Mouse (Mus musculus) neural tube, embryonic 12.5 days (tissue): Measurements from ENCODE around the gene Shisa5. TPM values are rescaled to one million over a fixed set of nuclear protein-coding genes. Genes with fewer than 3 reads are reported as not detected.

Experiments
- ATAC-seq: fragments of 200-750 bp; cut with Nextera tagmentation; 2 replicates; pipeline ENCODE4 v1.8.0; 2017; ENCODE audit warnings: low read depth, mild to moderate bottlenecking, moderate TSS enrichment, moderate library complexity; ENCODE audit not compliant: low FRiP score
- H3K27ac ChIP-seq: fragments of 300-500 bp; sonication (generic); 2 replicates; pipeline ENCODE4 v1.5.1; 2016
- H3K27me3 ChIP-seq: fragments of 300-500 bp; sonication (generic); replicated peaks from 2 replicates; pipeline ENCODE4 v1.6.1; 2016; ENCODE audit warnings: mild to moderate bottlenecking
- H3K36me3 ChIP-seq: fragments of 300-500 bp; sonication (generic); 2 replicates; pipeline ENCODE4 v1.6.1; 2016; ENCODE audit warnings: mild to moderate bottlenecking
- H3K4me1 ChIP-seq: fragments of 300-500 bp; sonication (generic); 2 replicates; pipeline ENCODE4 v1.6.1; 2016
- H3K4me2 ChIP-seq: fragments of 300-500 bp; sonication (generic); replicated peaks from 2 replicates; pipeline ENCODE4 v1.6.1; 2016; ENCODE audit warnings: mild to moderate bottlenecking
- H3K4me3 ChIP-seq: fragments of 300-500 bp; sonication (generic); 2 replicates; pipeline ENCODE4 v1.5.1; 2016
- H3K9ac ChIP-seq: fragments of 300-500 bp; sonication (generic); 2 replicates; pipeline ENCODE4 v1.6.1; 2016; ENCODE audit warnings: mild to moderate bottlenecking
- H3K9me3 ChIP-seq: fragments of 300-500 bp; sonication (generic); 2 replicates; pipeline ENCODE4 v1.6.1; 2016; ENCODE audit warnings: mild to moderate bottlenecking
- WGBS: fragments of 180-500 bp; shearing (Covaris S2); methylation state at CpG from one replicate; pipeline ENCODE4 v1.1.7; 2016; 5-methylcytosine and 5-hydroxymethylcytosine counted together
- polyA plus RNA-seq: library from polyadenylated mRNA; unstranded; fragments of >200 nt; fragmentation: Nextera tagmentation; extraction: Ambion mirVana; gene quantifications from 2 replicates; pipeline ENCODE4 v1.2.1, GENCODE M21; 2016

Shisa5 gene
- polyA plus RNA-seq, 1 experiment from 2014 or later: 45.0 TPM

DNA sequence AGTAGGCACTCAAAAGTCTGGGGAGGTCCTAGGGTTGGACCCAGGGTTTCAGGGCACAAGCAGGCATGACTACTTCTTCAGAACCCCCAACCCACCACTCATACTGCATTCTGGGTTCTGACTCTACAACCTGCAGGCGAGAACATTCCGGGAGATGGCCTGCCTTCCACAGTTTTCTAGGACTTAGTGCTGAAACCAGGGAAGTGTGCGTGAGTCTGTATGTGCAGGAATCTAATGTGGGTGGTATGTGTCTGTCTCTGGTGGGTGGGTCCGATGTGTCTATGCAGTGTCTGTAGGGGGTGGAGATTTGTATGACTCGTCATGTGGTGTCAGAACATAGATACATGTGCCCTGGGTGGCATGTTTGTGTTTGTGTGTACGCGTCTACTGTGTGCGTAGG lies 60.0 kb downstream of the Shisa5 start:
- peaks cover 52% of the 10 kb centered on the region for H3K4me1 ChIP-seq
- H3K4me3 ChIP-seq: peak overlapping the region; percentile 72
- WGBS: 93% methylated on average over 8 of the region's 8 CpGs

GRCm38 (mm10) chr9:109098969-109099368 lies 60.6 kb downstream of the Shisa5 start:
- WGBS: 52% methylated on average over 6 of the region's 6 CpGs
- Histone ChIP-seq H3K9ac (peak overlapping the region; percentile 93), H3K27me3 (no peaks in the 10 kb centered on the region), H3K4me1 (peaks cover 46% of the 10 kb centered on the region), H3K27ac (no peak overlapping the region), H3K4me3 (no peak overlapping the region), H3K9me3 (no peaks in the 10 kb centered on the region), H3K4me2 (peak overlapping the region; percentile 88), H3K36me3 (peaks cover 48% of the 10 kb centered on the region)
- ATAC-seq: no peak

More for the DNA sequence above, 60.0 kb downstream of the Shisa5 start:
- no peaks in the 10 kb centered on the region for H3K9me3 ChIP-seq
- peaks cover 42% of the 10 kb centered on the region for H3K36me3 ChIP-seq
- peak overlapping the region; percentile 88 for H3K4me2 ChIP-seq
- ATAC-seq: no peak
- peak overlapping the region; percentile 93 for H3K9ac ChIP-seq
- H3K27ac ChIP-seq: no peak overlapping the region
- no peaks in the 10 kb centered on the region for H3K27me3 ChIP-seq

GRCm38 (mm10) chr9:109100307-109100928 lies 62.1 kb downstream of the Shisa5 start:
- H3K9ac ChIP-seq: no peak overlapping the region
- H3K4me2 ChIP-seq: no peak overlapping the region
- H3K4me3 ChIP-seq: no peak overlapping the region
- H3K27ac ChIP-seq: 0 out of 2 replicates have a peak overlapping the region, but pooled peaks have one; percentile 26
- H3K27me3 ChIP-seq: no peaks in the 10 kb centered on the region
- peaks cover 49% of the 10 kb centered on the region for H3K4me1 ChIP-seq
- H3K9me3 ChIP-seq: no peaks in the 10 kb centered on the region
- WGBS: 88% methylated on average over 20 of the region's 20 CpGs
- peaks cover 62% of the 10 kb centered on the region for H3K36me3 ChIP-seq
- no peak for ATAC-seq

- peaks cover 45% of the 10 kb centered on the region for H3K4me1 ChIP-seq
- peaks cover 78% of the 10 kb centered on the region for H3K36me3 ChIP-seq
- WGBS: 92% methylated on average over 5 of the region's 5 CpGs
Observed at GRCm38 (mm10) chr9:109101933-109102445, 63.6 kb downstream of the Shisa5 start.

GRCm38 (mm10) chr9:109102541-109102940 lies 64.2 kb downstream of the Shisa5 start:
- H3K27ac ChIP-seq: no peak overlapping the region
- no peak overlapping the region for H3K9ac ChIP-seq
- H3K36me3 ChIP-seq: peaks cover 83% of the 10 kb centered on the region
- no peak overlapping the region for H3K4me2 ChIP-seq
- no peaks in the 10 kb centered on the region for H3K27me3 ChIP-seq
- 91% methylated on average over 3 of the region's 3 CpGs for WGBS
- H3K4me1 ChIP-seq: peaks cover 41% of the 10 kb centered on the region
- no peaks in the 10 kb centered on the region for H3K9me3 ChIP-seq
- no peak overlapping the region for H3K4me3 ChIP-seq
- no peak for ATAC-seq

More at GRCm38 (mm10) chr9:109101933-109102445, 63.6 kb downstream of the Shisa5 start:
- no peaks in the 10 kb centered on the region for H3K9me3 ChIP-seq
- H3K27ac ChIP-seq: no peak overlapping the region
- H3K4me2 ChIP-seq: no peak overlapping the region
- H3K27me3 ChIP-seq: no peaks in the 10 kb centered on the region
- H3K9ac ChIP-seq: no peak overlapping the region
- no peak for ATAC-seq
- H3K4me3 ChIP-seq: no peak overlapping the region

DNA sequence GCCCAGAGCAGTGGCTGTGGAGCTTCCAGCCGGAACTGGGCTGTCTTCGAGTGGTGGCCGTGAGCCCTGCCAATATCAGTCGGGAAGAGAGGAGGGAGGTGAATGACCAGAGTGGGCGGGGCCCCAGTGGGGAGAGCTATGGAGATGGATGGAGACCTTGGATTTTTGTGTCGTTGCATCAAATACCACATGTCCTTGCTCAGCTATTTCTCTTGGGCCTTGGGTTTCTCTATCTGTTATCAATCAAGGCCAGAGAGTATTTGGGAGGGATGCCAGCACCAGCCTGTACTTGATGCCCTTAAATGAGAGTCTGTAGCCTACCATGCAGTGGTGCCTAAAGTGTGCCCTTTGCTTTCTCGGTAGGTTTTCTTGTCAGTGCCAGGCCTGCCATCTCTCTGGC lies 64.9 kb downstream of the Shisa5 start:
- Histone ChIP-seq H3K4me1 (peaks cover 34% of the 10 kb centered on the region), H3K27me3 (no peaks in the 10 kb centered on the region), H3K36me3 (peaks cover 90% of the 10 kb centered on the region), H3K9me3 (no peaks in the 10 kb centered on the region), H3K9ac (no peak overlapping the region), H3K4me3 (no peak overlapping the region), H3K27ac (no peak overlapping the region), H3K4me2 (no peak overlapping the region)
- no peak for ATAC-seq
- WGBS: 77% methylated on average over 7 of the region's 7 CpGs

GRCm38 (mm10) chr9:109104083-109104482 lies 65.7 kb downstream of the Shisa5 start:
- ATAC-seq: no peak
- Histone ChIP-seq H3K4me1 (peaks cover 25% of the 10 kb centered on the region), H3K9me3 (no peaks in the 10 kb centered on the region), H3K4me2 (no peak overlapping the region), H3K27me3 (no peaks in the 10 kb centered on the region), H3K9ac (no peak overlapping the region), H3K36me3 (peaks cover 99% of the 10 kb centered on the region), H3K27ac (no peak overlapping the region), H3K4me3 (no peak overlapping the region)
- 86% methylated on average over 9 of the region's 9 CpGs for WGBS

DNA sequence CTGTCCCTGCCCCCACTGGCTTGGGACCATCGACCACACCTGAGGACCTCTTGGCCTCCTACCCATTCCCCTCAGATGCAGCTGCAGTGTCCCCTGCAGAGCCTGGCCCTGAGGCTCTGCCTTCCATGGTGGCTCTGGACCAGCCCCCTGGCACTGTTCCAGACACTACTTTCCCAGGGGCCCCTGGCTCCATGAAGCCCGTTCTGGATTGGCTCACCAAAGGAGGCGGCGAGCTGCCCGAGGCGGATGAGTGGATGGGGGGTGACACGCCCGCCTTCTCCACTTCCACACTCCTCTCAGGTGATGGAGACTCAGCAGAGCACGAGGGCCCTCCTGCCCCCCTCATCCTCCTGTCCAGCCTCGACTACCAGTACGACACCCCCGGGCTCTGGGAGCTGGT lies 66.6 kb downstream of the Shisa5 start:
- no peak overlapping the region for H3K27ac ChIP-seq
- no peaks in the 10 kb centered on the region for H3K9me3 ChIP-seq
- H3K4me3 ChIP-seq: no peak overlapping the region
- H3K4me1 ChIP-seq: peaks cover 19% of the 10 kb centered on the region
- no peak overlapping the region for H3K4me2 ChIP-seq
- H3K27me3 ChIP-seq: no peaks in the 10 kb centered on the region
- H3K9ac ChIP-seq: no peak overlapping the region
- no peak for ATAC-seq
- H3K36me3 ChIP-seq: peaks cover 99% of the 10 kb centered on the region
- WGBS: 83% methylated on average over 12 of the region's 12 CpGs

DNA sequence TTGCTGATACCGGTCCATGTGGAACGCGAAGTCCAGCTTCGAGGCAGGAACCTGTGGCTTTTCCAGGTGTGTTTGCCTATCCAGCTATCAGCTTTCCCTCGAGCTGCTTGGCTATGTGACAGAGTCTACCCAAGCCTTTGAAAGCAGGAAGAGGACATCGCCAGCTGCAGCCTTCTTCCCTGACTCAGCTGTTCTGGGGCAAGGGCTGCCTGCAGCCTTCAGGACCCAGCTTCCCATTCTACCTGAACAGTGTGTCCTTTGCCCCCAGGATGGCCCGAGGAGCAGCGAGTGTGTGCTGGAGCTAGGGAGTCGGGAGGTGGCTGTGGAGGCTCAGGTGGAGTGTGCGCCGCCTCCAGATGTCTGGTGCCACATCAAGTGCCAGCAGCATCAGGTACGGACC lies 67.3 kb downstream of the Shisa5 start:
- H3K36me3 ChIP-seq: peaks cover 99% of the 10 kb centered on the region
- H3K4me2 ChIP-seq: no peak overlapping the region
- H3K27ac ChIP-seq: no peak overlapping the region
- H3K27me3 ChIP-seq: no peaks in the 10 kb centered on the region
- H3K4me1 ChIP-seq: peaks cover 16% of the 10 kb centered on the region
- no peaks in the 10 kb centered on the region for H3K9me3 ChIP-seq
- WGBS: 95% methylated on average over 12 of the region's 12 CpGs
- H3K4me3 ChIP-seq: no peak overlapping the region
- no peak for ATAC-seq
- no peak overlapping the region for H3K9ac ChIP-seq

DNA sequence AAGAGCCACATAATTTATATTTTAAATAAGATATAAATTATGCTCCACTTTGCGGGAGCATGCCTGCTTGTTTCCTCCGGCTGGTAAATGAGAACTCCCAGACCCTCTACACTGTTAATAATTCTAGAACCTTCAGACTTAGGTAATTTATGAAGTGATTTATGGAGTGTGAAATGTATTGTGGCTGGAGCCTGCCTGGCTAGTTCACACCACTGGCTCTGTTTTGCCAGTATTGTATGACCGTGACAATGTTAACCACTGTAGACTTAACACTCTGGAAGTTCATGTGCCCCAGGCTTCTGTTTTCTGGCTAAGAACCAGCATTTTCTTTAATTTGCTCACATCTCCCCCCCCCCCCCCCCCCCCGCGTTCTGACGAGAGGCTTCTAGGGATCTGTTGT lies 69.0 kb downstream of the Shisa5 start:
- 34% methylated on average over 4 of the region's 6 CpGs for WGBS

More for the DNA sequence above, 69.0 kb downstream of the Shisa5 start:
- ATAC-seq: no peak
- H3K9me3 ChIP-seq: no peaks in the 10 kb centered on the region
- H3K4me2 ChIP-seq: no peak overlapping the region
- H3K4me1 ChIP-seq: peaks cover 16% of the 10 kb centered on the region
- H3K27me3 ChIP-seq: no peaks in the 10 kb centered on the region
- H3K36me3 ChIP-seq: peaks cover 99% of the 10 kb centered on the region
- H3K27ac ChIP-seq: no peak overlapping the region
- no peak overlapping the region for H3K4me3 ChIP-seq
- no peak overlapping the region for H3K9ac ChIP-seq

Other genes starting within 250 kb of the Shisa5 start
- gene Nckipsd, start 230.2 kb upstream of the Shisa5 start, polyA plus RNA-seq: 16.4 and 23.6 TPM in 2 replicates
- 12.1 and 14.3 TPM in 2 replicates for gene Celsr3, start 212.2 kb upstream of the Shisa5 start, polyA plus RNA-seq
- 10.8 and 11.9 TPM in 2 replicates for gene Slc26a6, start 185.3 kb upstream of the Shisa5 start, polyA plus RNA-seq
- not detected in 2 replicates for gene Tmem89, start 123.9 kb upstream of the Shisa5 start, polyA plus RNA-seq
- gene Uqcrc1, start 101.9 kb upstream of the Shisa5 start, polyA plus RNA-seq: 401 and 409 TPM in 2 replicates
- gene Col7a1, start 85.0 kb upstream of the Shisa5 start, polyA plus RNA-seq: 1.6 and 1.9 TPM in 2 replicates
- not detected in 2 replicates for gene Ucn2, start 52.6 kb upstream of the Shisa5 start, polyA plus RNA-seq
- 22.9 and 23.9 TPM in 2 replicates for gene Pfkfb4, start 46.8 kb upstream of the Shisa5 start, polyA plus RNA-seq
- 8.9 and 10.6 TPM in 2 replicates for gene Trex1, start 21.2 kb downstream of the Shisa5 start, polyA plus RNA-seq
- 29.8 and 30.1 TPM in 2 replicates for gene Atrip, start 35.6 kb downstream of the Shisa5 start, polyA plus RNA-seq
- 14.5 and 15.0 TPM in 2 replicates for gene Ccdc51, start 43.9 kb downstream of the Shisa5 start, polyA plus RNA-seq
- gene Tma7, start 44.0 kb downstream of the Shisa5 start, polyA plus RNA-seq: 739 and 773 TPM in 2 replicates
- 33.3 and 38.3 TPM in 2 replicates for gene Plxnb1, start 56.8 kb downstream of the Shisa5 start, polyA plus RNA-seq
- gene Fbxw21, start 123.5 kb downstream of the Shisa5 start, polyA plus RNA-seq: not detected in 2 replicates
- not detected in 2 replicates for gene Fbxw13, start 157.4 kb downstream of the Shisa5 start, polyA plus RNA-seq
- not detected in 2 replicates for gene Fbxw20, start 196.2 kb downstream of the Shisa5 start, polyA plus RNA-seq
- gene Fbxw14, start 249.1 kb downstream of the Shisa5 start, polyA plus RNA-seq: not detected in 2 replicates